Mouse (Mus musculus): ENCODE measurements around the gene Cic.

GRCm38 (mm10) chr7:25277405-25277804, 9.9 kb downstream of the Cic start:
- TF ChIP-seq CTCF (IDR thresholded peaks at IDR 0.05; ENCODE audit: control insufficient read depth, insufficient read depth, low read length) = no peak
- no peak for TF ChIP-seq POLR2A (IDR thresholded peaks at IDR 0.05; ENCODE audit: borderline replicate concordance, control insufficient read depth, low read depth, low read length)
